Mouse (Mus musculus) olfactory bulb, adult 2 months (tissue): ENCODE results near the gene Cyp2c70.
"Not testable (repeated sequence)": the region's sequence is repeated elsewhere in the genome, so short reads cannot be mapped to it uniquely, and the experiment has no call there.

Experiments used
- CTCF ChIP-seq: fragments of 200-500 bp; IDR thresholded peaks from 2 replicates; pipeline ENCODE4 v1.5.1; 2012; ENCODE audit warnings: low read depth, mild to moderate bottlenecking, low read length, moderate library complexity; ENCODE audit not compliant: insufficient read depth
- POLR2A ChIP-seq: fragments of 200-500 bp; IDR thresholded peaks from 2 replicates; pipeline ENCODE4 v1.6.1; 2012; ENCODE audit warnings: mild to moderate bottlenecking, low read depth, low read length, moderate library complexity; ENCODE audit not compliant: insufficient read depth

GRCm38 (mm10) chr19:40202947-40203346 is 15.8 kb upstream of the Cyp2c70 start:
- TF ChIP-seq CTCF, POLR2A: not testable (repeated sequence)
